Mouse (Mus musculus) midbrain, postnatal 0 days (tissue): ENCODE measurements at regions not wholly inside any gene's neighbourhood (a gene's known extent, or its start where the extent isn't known, plus 50 kb on each side); places are given as distances from the start of the nearest gene placed in this dataset.

Source experiments
- ATAC-seq: fragments of 200-750 bp; cut with Nextera tagmentation; 2 replicates; pipeline ENCODE4 v1.8.0; 2017; ENCODE audit warnings: moderate number of reproducible peaks, mild to moderate bottlenecking, moderate TSS enrichment, moderate library complexity; ENCODE audit not compliant: low FRiP score
- DNase-seq: peaks from one replicate; pipeline ENCODE4 v3.0.0-alpha.2; 2015; ENCODE audit warnings: low spot score
- H3K27ac ChIP-seq: fragments of 300-500 bp; sonication (generic); 2 replicates; pipeline ENCODE4 v1.5.1; 2014; ENCODE audit warnings: low read depth, mild to moderate bottlenecking, low read length, mixed read lengths
- H3K27me3 ChIP-seq: fragments of 300-500 bp; sonication (generic); 2 replicates; pipeline ENCODE4 v1.6.1; 2014; ENCODE audit warnings: low read length, control low read depth, mixed read lengths; ENCODE audit not compliant: insufficient read depth
- H3K36me3 ChIP-seq: fragments of 300-500 bp; sonication (generic); 2 replicates; pipeline ENCODE4 v1.6.1; 2014; ENCODE audit warnings: low read length, control low read depth, mixed read lengths; ENCODE audit not compliant: insufficient read depth
- H3K4me1 ChIP-seq: fragments of 300-500 bp; sonication (generic); 2 replicates; pipeline ENCODE4 v1.6.1; 2014; ENCODE audit warnings: mild to moderate bottlenecking, control low read depth, antibody characterized with exemption, low read length, mixed read lengths; ENCODE audit not compliant: insufficient read depth
- H3K4me2 ChIP-seq: fragments of 300-500 bp; sonication (generic); 2 replicates; pipeline ENCODE4 v1.6.1; 2014; ENCODE audit warnings: low read depth, mild to moderate bottlenecking, low read length, mixed read lengths; ENCODE audit not compliant: poor library complexity, severe bottlenecking
- H3K4me3 ChIP-seq: fragments of 300-500 bp; sonication (generic); 2 replicates; pipeline ENCODE4 v1.5.1; 2014; ENCODE audit warnings: low read depth, mild to moderate bottlenecking, low read length, moderate library complexity
- H3K9ac ChIP-seq: fragments of 300-500 bp; sonication (generic); replicated peaks from 2 replicates; pipeline ENCODE4 v1.6.1; 2014; ENCODE audit warnings: mild to moderate bottlenecking, low read length, moderate library complexity, mixed read lengths; ENCODE audit not compliant: poor library complexity, severe bottlenecking
- H3K9me3 ChIP-seq: fragments of 300-500 bp; sonication (generic); 2 replicates; pipeline ENCODE4 v1.6.1; 2016; ENCODE audit warnings: low read length, control low read depth
- CTCF ChIP-seq: IDR thresholded peaks from 2 replicates; pipeline ENCODE4 v1.5.1; 2016; ENCODE audit warnings: antibody characterized with exemption, mild to moderate bottlenecking
- WGBS: fragments of 180-500 bp; shearing (Covaris S2); extraction: QIAGEN DNeasy Blood & Tissue Kit; methylation state at CpG from one replicate; pipeline ENCODE4 v1.1.7; 2014; 5-methylcytosine and 5-hydroxymethylcytosine counted together

GRCm38 (mm10) chr10:100856509-100856908, 266.2 kb downstream of the 1700017N19Rik start:
- Histone ChIP-seq H3K4me3 (no peak overlapping the region), H3K36me3 (no peaks in the 10 kb centered on the region), H3K4me2 (no peak overlapping the region), H3K9ac (no peak overlapping the region), H3K9me3 (no peaks in the 10 kb centered on the region), H3K4me1 (no peaks in the 10 kb centered on the region), H3K27ac (no peak overlapping the region), H3K27me3 (no peaks in the 10 kb centered on the region)
- no peak for TF ChIP-seq CTCF
- ATAC-seq (no peak), DNase-seq (peak; percentile 21)
- WGBS = 79% methylated on average over 3 of the region's 3 CpGs

GRCm38 (mm10) chr10:100865501-100866181, 275.4 kb downstream of the 1700017N19Rik start:
- ATAC-seq (peak; percentile 89), DNase-seq (peak; percentile 88)
- Histone ChIP-seq H3K4me3 (peak overlapping the region; percentile 14), H3K4me1 (no peaks in the 10 kb centered on the region; the same call in 1 of the 2 replicates), H3K9ac (no peak overlapping the region), H3K36me3 (no peaks in the 10 kb centered on the region), H3K27ac (peak overlapping the region; percentile 6; the same call in 1 of the 2 replicates), H3K9me3 (no peaks in the 10 kb centered on the region), H3K4me2 (peak overlapping the region; percentile 18), H3K27me3 (no peaks in the 10 kb centered on the region)
- 6% methylated on average over 6 of the region's 6 CpGs for WGBS
- no peak for TF ChIP-seq CTCF

DNA sequence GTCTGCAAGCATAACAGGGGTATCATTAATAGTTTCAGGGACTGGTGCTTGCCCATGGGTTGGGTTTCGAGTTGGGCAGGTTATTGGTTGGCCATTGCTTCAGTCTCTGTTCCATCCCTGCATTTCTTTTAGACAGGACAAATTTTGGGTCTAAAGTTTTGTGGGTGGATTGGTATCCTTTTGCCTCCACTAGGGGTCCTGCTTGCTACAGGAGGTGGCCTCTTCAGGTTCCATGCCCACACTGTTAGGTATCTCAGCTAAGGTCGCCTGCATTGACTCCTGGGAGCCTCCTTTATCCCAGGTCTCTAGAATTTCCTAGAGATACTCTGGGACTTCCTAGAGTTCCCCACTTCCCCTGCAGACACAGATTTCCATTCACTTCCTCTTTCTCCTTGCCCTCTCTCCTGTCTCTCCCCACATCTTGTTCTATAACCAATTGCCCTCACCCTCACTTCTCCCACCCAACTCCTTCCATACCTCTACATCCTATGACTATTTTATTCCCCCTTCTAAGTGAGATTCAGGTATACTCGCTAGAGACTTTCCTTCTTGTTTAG, 278.2 kb downstream of the 1700017N19Rik start:
- no peak for DNase-seq
- H3K4me3 ChIP-seq = no peak overlapping the region
- 58% methylated on average over 3 of the region's 3 CpGs for WGBS

DNA sequence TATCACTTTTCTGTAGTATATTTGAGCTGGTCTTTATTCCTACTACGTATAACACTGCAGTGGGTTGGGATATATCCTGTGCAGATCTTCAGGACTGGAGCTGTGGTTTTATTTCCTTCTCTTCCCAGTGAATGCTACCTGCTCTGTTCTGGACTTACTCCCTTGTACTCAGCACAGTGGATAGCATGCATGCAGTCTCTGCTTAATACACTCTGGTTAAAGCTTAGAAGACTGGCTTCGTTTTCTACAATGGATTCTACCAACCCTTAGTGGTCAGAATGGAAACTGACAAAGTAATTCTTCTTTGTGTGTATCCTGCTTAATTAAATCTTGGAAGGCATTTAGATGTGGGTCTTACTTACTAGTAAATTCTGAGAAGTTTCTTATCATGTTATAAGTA, 292.3 kb downstream of the 1700017N19Rik start:
- H3K9ac ChIP-seq = no peak overlapping the region

More for the DNA sequence above, 278.2 kb downstream of the 1700017N19Rik start:
- H3K27ac ChIP-seq = no peak overlapping the region
- no peaks in the 10 kb centered on the region for H3K27me3 ChIP-seq
- no peaks in the 10 kb centered on the region for H3K9me3 ChIP-seq
- TF ChIP-seq CTCF = peak; percentile 23
- H3K4me1 ChIP-seq = no peaks in the 10 kb centered on the region; the same call in 1 of the 2 replicates
- no peak for ATAC-seq
- no peaks in the 10 kb centered on the region for H3K36me3 ChIP-seq
- no peak overlapping the region for H3K9ac ChIP-seq
- H3K4me2 ChIP-seq = no peak overlapping the region

DNA sequence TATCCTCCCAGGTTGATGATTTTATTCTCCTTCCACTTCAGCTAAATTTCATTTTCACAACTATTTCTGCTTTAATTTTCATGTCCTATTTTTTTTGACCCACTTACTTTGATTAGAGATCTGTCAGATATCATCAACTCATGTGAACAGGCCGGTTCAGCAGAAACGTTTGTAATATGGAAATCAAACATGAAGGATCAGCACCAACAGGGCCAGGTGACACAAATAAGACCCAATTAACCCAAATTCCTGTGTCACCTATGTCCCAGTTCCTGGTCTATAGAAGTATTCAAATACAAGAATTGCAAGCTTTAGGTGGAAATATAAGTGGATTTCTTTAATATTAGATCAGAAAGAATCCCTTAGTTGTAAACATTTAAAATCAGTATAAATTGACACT, 332.7 kb downstream of the 1700017N19Rik start:
- H3K4me1 ChIP-seq = no peaks in the 10 kb centered on the region
- no peaks in the 10 kb centered on the region for H3K36me3 ChIP-seq
- H3K27me3 ChIP-seq = no peaks in the 10 kb centered on the region
- ATAC-seq (no peak), DNase-seq (no peak)
- H3K9me3 ChIP-seq = no peaks in the 10 kb centered on the region
- no peak overlapping the region for H3K27ac ChIP-seq
- no peak overlapping the region for H3K4me2 ChIP-seq
- no peak overlapping the region for H3K9ac ChIP-seq
- no peak overlapping the region for H3K4me3 ChIP-seq
- 63% methylated on average over 2 of the region's 2 CpGs for WGBS
- no peak for TF ChIP-seq CTCF

More for the DNA sequence above, 292.3 kb downstream of the 1700017N19Rik start:
- no peaks in the 10 kb centered on the region for H3K27me3 ChIP-seq
- ATAC-seq (peak; percentile 13; the same call in 1 of the 2 replicates), DNase-seq (no peak)
- H3K9me3 ChIP-seq = no peaks in the 10 kb centered on the region
- no peak for TF ChIP-seq CTCF
- no peaks in the 10 kb centered on the region for H3K36me3 ChIP-seq
- no peaks in the 10 kb centered on the region for H3K4me1 ChIP-seq
- H3K27ac ChIP-seq = no peak overlapping the region
- no peak overlapping the region for H3K4me3 ChIP-seq
- WGBS = 72% methylated on average over 2 of the region's 2 CpGs
- H3K4me2 ChIP-seq = no peak overlapping the region

DNA sequence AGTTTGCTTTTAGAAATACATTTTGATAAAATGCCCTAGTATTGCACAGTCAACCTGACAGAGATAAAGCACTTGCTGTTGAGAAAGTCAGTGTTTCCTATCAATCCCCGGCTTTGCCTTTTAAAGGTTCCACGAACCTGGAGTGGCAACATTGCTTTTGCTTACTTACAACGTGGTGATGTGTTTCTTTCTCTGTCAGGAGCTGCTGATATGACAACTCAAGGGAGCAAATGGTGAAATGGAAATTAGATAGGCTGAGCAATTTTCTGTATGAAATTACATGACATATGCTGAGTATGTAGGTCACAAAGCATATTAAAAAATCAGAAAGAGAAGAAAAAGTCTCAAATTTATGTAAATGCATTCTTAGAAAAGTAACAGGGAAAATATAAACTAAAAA, 336.8 kb downstream of the 1700017N19Rik start:
- no peak overlapping the region for H3K4me2 ChIP-seq
- WGBS = 48% methylated on average over 3 of the region's 3 CpGs
- peak; percentile 9 for DNase-seq
- no peaks in the 10 kb centered on the region for H3K4me1 ChIP-seq
- no peak for ATAC-seq
- H3K9me3 ChIP-seq = no peaks in the 10 kb centered on the region
- no peak for TF ChIP-seq CTCF
- no peaks in the 10 kb centered on the region for H3K36me3 ChIP-seq
- no peak overlapping the region for H3K9ac ChIP-seq
- H3K27me3 ChIP-seq = no peaks in the 10 kb centered on the region
- no peak overlapping the region for H3K27ac ChIP-seq
- no peak overlapping the region for H3K4me3 ChIP-seq
